38 mouse cellular contexts compared by ENCODE assay signal in the genomic region with DNA sequence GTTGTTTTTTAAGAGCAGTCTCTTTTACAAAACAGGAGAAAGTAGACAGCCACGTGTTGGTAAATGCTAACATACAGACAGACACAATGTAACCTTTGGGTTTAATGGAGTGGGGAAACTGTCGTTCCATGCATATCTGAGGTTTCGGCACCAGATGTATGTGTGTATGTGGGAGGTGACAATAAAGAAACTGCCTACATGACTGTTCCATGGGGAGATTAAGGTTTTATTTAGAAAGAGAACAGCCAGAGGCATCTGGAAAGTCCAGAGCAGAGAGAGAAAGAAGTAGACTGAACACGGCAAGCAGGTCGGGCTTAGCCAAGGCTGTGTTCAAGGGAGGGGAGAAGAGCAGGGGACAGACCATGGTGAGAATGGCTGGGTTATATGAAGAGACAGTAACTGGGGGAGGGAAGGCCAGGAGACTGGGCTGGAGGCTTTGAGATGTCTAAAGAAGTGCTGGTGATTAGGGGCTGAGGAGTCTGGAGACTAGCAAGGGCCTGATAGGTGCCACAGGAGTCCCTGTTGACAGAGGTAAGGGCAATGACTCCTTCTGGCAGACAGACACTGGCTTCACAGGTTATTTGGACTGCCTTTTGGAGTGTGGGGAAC. TPM values are rescaled to one million over a fixed set of nuclear protein-coding genes. Genes with fewer than 3 reads are reported as not detected.
DNase-seq lines count a peak whose midpoint lies in the region; ATAC-seq and TF ChIP-seq lines count a peak whose summit lies in the region.
"Had no signal": no experiment of that assay in that cellular context is flagged by ENCODE, and none has a peak within 500 bp of the region (broad histone marks: within the 10 kb centered on the region; RNA-seq: fewer than 3 reads in every experiment).

No protein-coding gene starts in this region.

- no peak overlapping the region for H3K27ac ChIP-seq in intestine, embryonic 14.5 days (ENCODE audit: low read depth)
- H3K27ac ChIP-seq in intestine, embryonic 16.5 days (ENCODE audit: low read length) = no peak overlapping the region
- no peak overlapping the region for H3K27ac ChIP-seq in stomach, postnatal 0 days (replicated peaks)
- H3K27ac ChIP-seq: embryonic facial prominence, embryonic 10.5 days; embryonic facial prominence, embryonic 15.5 days; forebrain, embryonic 13.5 days; heart, adult 2 months; heart, embryonic 13.5 days; left cerebral cortex, adult 2 months; limb, embryonic 12.5 days; midbrain, embryonic 12.5 days; neural tube, embryonic 12.5 days had no signal

- H3K9ac ChIP-seq in intestine, embryonic 14.5 days (ENCODE audit: low read length) = no peak overlapping the region
- no peak overlapping the region for H3K9ac ChIP-seq in intestine, embryonic 16.5 days (ENCODE audit: low read depth, low read length)
- no peak overlapping the region for H3K9ac ChIP-seq in stomach, postnatal 0 days (ENCODE audit: low read length)
- H3K9ac ChIP-seq: embryonic facial prominence, embryonic 15.5 days; forebrain, embryonic 13.5 days; heart, embryonic 13.5 days; limb, embryonic 12.5 days; midbrain, embryonic 12.5 days; neural tube, embryonic 12.5 days had no signal

- no peak overlapping the region for H3K4me3 ChIP-seq in intestine, embryonic 14.5 days (ENCODE audit: low read depth, low read length)
- no peak overlapping the region for H3K4me3 ChIP-seq in intestine, embryonic 16.5 days (ENCODE audit: low read length)
- no peak overlapping the region for H3K4me3 ChIP-seq in stomach, postnatal 0 days (ENCODE audit: low read depth, low read length)
- H3K4me3 ChIP-seq: embryonic facial prominence, embryonic 10.5 days; embryonic facial prominence, embryonic 15.5 days; forebrain, embryonic 13.5 days; heart, adult 2 months; heart, embryonic 13.5 days; left cerebral cortex, adult 2 months; limb, embryonic 12.5 days; midbrain, embryonic 12.5 days; myocyte; neural tube, embryonic 12.5 days had no signal

- H3K4me2 ChIP-seq in intestine, embryonic 14.5 days (ENCODE audit: low read length) = no peak overlapping the region
- H3K4me2 ChIP-seq in intestine, embryonic 16.5 days (ENCODE audit: low read depth, low read length) = no peak overlapping the region
- H3K4me2 ChIP-seq in stomach, postnatal 0 days (replicated peaks; ENCODE audit: low read depth) = no peak overlapping the region
- H3K4me2 ChIP-seq: embryonic facial prominence, embryonic 15.5 days; forebrain, embryonic 13.5 days; heart, embryonic 13.5 days; limb, embryonic 12.5 days; midbrain, embryonic 12.5 days; neural tube, embryonic 12.5 days had no signal

- H3K36me3 ChIP-seq in intestine, embryonic 14.5 days (ENCODE audit: control insufficient read depth, insufficient read depth, low read length) = no peaks in the 10 kb centered on the region
- no peaks in the 10 kb centered on the region for H3K36me3 ChIP-seq in intestine, embryonic 16.5 days (ENCODE audit: control insufficient read depth, insufficient read depth, low read length)
- H3K36me3 ChIP-seq in stomach, postnatal 0 days (ENCODE audit: control insufficient read depth, insufficient read depth, low read length) = no peaks in the 10 kb centered on the region
- H3K36me3 ChIP-seq: embryonic facial prominence, embryonic 10.5 days; embryonic facial prominence, embryonic 15.5 days; heart, embryonic 13.5 days; limb, embryonic 12.5 days; midbrain, embryonic 12.5 days; neural tube, embryonic 12.5 days had no signal

- TF ChIP-seq CTCF in stomach, postnatal 0 days (IDR thresholded peaks at IDR 0.05; ENCODE audit: low read depth) = no peak

- DNase-seq in intestine, embryonic 14.5 days (ENCODE audit: low spot score) = peak; percentile 34
- DNase-seq in brain, adult 2 months (ENCODE audit: low read depth, low spot score) = peak; percentile 54
- DNase-seq in stomach, postnatal 0 days (ENCODE audit: low spot score) = peak; percentile 2
- no peak for DNase-seq in right cerebral cortex, postnatal 36 days (ENCODE audit: low spot score in 2 of 2)
- DNase-seq in adrenal gland, postnatal 36 days = no peak
- DNase-seq: adrenal gland, adult 8-10 months; cerebellum, adult 2 months; cerebellum, postnatal 14 days; gastrocnemius, postnatal 25 days; heart, postnatal 10 days; kidney, adult 11 months; kidney, postnatal 14 days; lung, postnatal 36 days; right cerebral cortex, adult 18-20 months; right cerebral cortex, postnatal 4 days; thymus, adult 18-20 months; thymus, postnatal 4 days had no signal

- no peaks in the 10 kb centered on the region for H3K9me3 ChIP-seq in intestine, embryonic 14.5 days (ENCODE audit: control insufficient read depth, low read length)
- H3K9me3 ChIP-seq in intestine, embryonic 16.5 days (ENCODE audit: control insufficient read depth, low read length) = no peaks in the 10 kb centered on the region
- H3K9me3 ChIP-seq in stomach, postnatal 0 days (ENCODE audit: control insufficient read depth, low read length) = no peaks in the 10 kb centered on the region
- H3K9me3 ChIP-seq: embryonic facial prominence, embryonic 10.5 days; embryonic facial prominence, embryonic 15.5 days; forebrain, embryonic 13.5 days; heart, embryonic 13.5 days; limb, embryonic 12.5 days; midbrain, embryonic 12.5 days; neural tube, embryonic 12.5 days had no signal

- ATAC-seq in intestine, embryonic 14.5 days (replicated peaks; ENCODE audit: low FRiP score, low TSS enrichment, low read depth) = no peak
- no peak for ATAC-seq in intestine, embryonic 16.5 days
- peak; percentile 29 for ATAC-seq in CD4-positive, CD25-positive, alpha-beta regulatory T cell, adult 4 months
- ATAC-seq in stomach, postnatal 0 days (ENCODE audit: low FRiP score, low TSS enrichment) = no peak
- ATAC-seq: forebrain, embryonic 13.5 days; hindbrain, embryonic 16.5 days had no signal

- TF ChIP-seq EP300 in stomach, postnatal 0 days (optimal IDR thresholded peaks at IDR 0.05) = no peak

- WGBS in intestine, embryonic 14.5 days = 65% methylated on average over 5 of the region's 5 CpGs
- WGBS in intestine, embryonic 16.5 days = 78% methylated on average over 5 of the region's 5 CpGs
- WGBS in stomach, postnatal 0 days = 66% methylated on average over 5 of the region's 5 CpGs

- H3K4me1 ChIP-seq in intestine, embryonic 14.5 days (replicated peaks; ENCODE audit: control insufficient read depth, insufficient read depth, low read length) = no peaks in the 10 kb centered on the region
- H3K4me1 ChIP-seq in intestine, embryonic 16.5 days (ENCODE audit: control insufficient read depth, insufficient read depth, low read length) = no peaks in the 10 kb centered on the region
- no peaks in the 10 kb centered on the region for H3K4me1 ChIP-seq in stomach, postnatal 0 days (replicated peaks; ENCODE audit: control insufficient read depth, insufficient read depth)
- H3K4me1 ChIP-seq: embryonic facial prominence, embryonic 10.5 days; embryonic facial prominence, embryonic 15.5 days; forebrain, embryonic 13.5 days; limb, embryonic 12.5 days; neural tube, embryonic 12.5 days had no signal

- H3K27me3 ChIP-seq in intestine, embryonic 14.5 days (replicated peaks; ENCODE audit: control insufficient read depth, insufficient read depth, low read length) = no peaks in the 10 kb centered on the region
- no peaks in the 10 kb centered on the region for H3K27me3 ChIP-seq in intestine, embryonic 16.5 days (replicated peaks; ENCODE audit: control insufficient read depth, insufficient read depth, low read length)
- H3K27me3 ChIP-seq in stomach, postnatal 0 days (ENCODE audit: control insufficient read depth, insufficient read depth, low read length) = no peaks in the 10 kb centered on the region
- H3K27me3 ChIP-seq: CH12.LX; embryonic facial prominence, embryonic 15.5 days; forebrain, embryonic 13.5 days; midbrain, embryonic 12.5 days; neural tube, embryonic 12.5 days had no signal

RNA-seq across cellular contexts. Expression of gene Slfn2, which starts 4.4 kb away (rescaled TPM):
- 4.6 and 5.4 TPM in 2 replicates for polyA plus RNA-seq in intestine, embryonic 14.5 days (2014; fragmentation: Nextera tagmentation; extraction: Ambion mirVana)
- polyA plus RNA-seq in intestine, embryonic 16.5 days (2015; fragmentation: Nextera tagmentation; extraction: Ambion mirVana) = 6.1 and 6.9 TPM in 2 replicates
- polyA plus RNA-seq in CD4-positive, CD25-positive, alpha-beta regulatory T cell, adult 4 months (2017; shearing (Covaris generic)) = 100 to 1,000 TPM; 806 to 834 TPM
- 22.1 and 23.1 TPM in 2 replicates for polyA plus RNA-seq in stomach, postnatal 0 days (2015; fragmentation: Nextera tagmentation; extraction: Ambion mirVana)
- total RNA-seq in adrenal gland, postnatal 36 days (2021) = 1 to 10 TPM; 4.8 to 6.3 TPM

RNA-seq across cellular contexts. Expression of gene Slfn8, which starts 39.9 kb away (rescaled TPM):
- 0.43 and 0.51 TPM in 2 replicates for polyA plus RNA-seq in intestine, embryonic 14.5 days (2014; fragmentation: Nextera tagmentation; extraction: Ambion mirVana)
- 0.53 and 0.59 TPM in 2 replicates for polyA plus RNA-seq in intestine, embryonic 16.5 days (2015; fragmentation: Nextera tagmentation; extraction: Ambion mirVana)
- polyA plus RNA-seq in CD4-positive, CD25-positive, alpha-beta regulatory T cell, adult 4 months (2017; shearing (Covaris generic)) = 100 to 1,000 TPM; 109 to 141 TPM
- polyA plus RNA-seq in stomach, postnatal 0 days (2015; fragmentation: Nextera tagmentation; extraction: Ambion mirVana) = 0.33 and 0.35 TPM in 2 replicates
- 1 to 10 TPM; 1.5 to 2.5 TPM for total RNA-seq in adrenal gland, postnatal 36 days (2021)
- polyA plus RNA-seq: myocyte; neural tube, embryonic 12.5 days had no signal

RNA-seq across cellular contexts. Expression of gene Slfn1, which starts 56.1 kb away (rescaled TPM):
- not detected in 2 replicates for polyA plus RNA-seq in intestine, embryonic 14.5 days (2014; fragmentation: Nextera tagmentation; extraction: Ambion mirVana)
- polyA plus RNA-seq in intestine, embryonic 16.5 days (2015; fragmentation: Nextera tagmentation; extraction: Ambion mirVana) = 0.58 and 0.70 TPM in 2 replicates
- polyA plus RNA-seq in CD4-positive, CD25-positive, alpha-beta regulatory T cell, adult 4 months (2017; shearing (Covaris generic)) = 100 to 1,000 TPM; 247 to 270 TPM
- 0.17 and 0.29 TPM in 2 replicates for polyA plus RNA-seq in stomach, postnatal 0 days (2015; fragmentation: Nextera tagmentation; extraction: Ambion mirVana)
- under 1 TPM; 0.20 to 0.43 TPM for total RNA-seq in adrenal gland, postnatal 36 days (2021)
- total RNA-seq: CH12.LX; ES-E14; gastrocnemius, adult 18-20 months; gastrocnemius, postnatal 25 days; layer of hippocampus, adult 18-20 months; layer of hippocampus, postnatal 14 days; left cerebral cortex, adult 2 months; left cerebral cortex, postnatal 25 days; midbrain, postnatal 0 days had no signal
- polyA plus RNA-seq: embryonic facial prominence, embryonic 10.5 days; forebrain, embryonic 13.5 days; hindbrain, embryonic 11.5 days; limb, embryonic 12.5 days; midbrain, embryonic 12.5 days; myocyte; neural tube, embryonic 12.5 days had no signal

Comparison
In these comparisons a context has a peak if more than half of its experiments do, and no peak if none do; other contexts are left out.
1. DNase-seq: peak in intestine, embryonic 14.5 days (single experiment), brain, adult 2 months (single experiment) and stomach, postnatal 0 days (single experiment); none in right cerebral cortex, postnatal 36 days (0 of 2) and adrenal gland, postnatal 36 days (0 of 2).
2. RNA of gene Slfn2, which starts 4.4 kb away (polyA plus RNA-seq): 806 to 834 TPM in CD4-positive, CD25-positive, alpha-beta regulatory T cell, adult 4 months; 22.1 to 23.1 TPM in stomach, postnatal 0 days, 6.1 to 6.9 TPM in intestine, embryonic 16.5 days and 4.6 to 5.4 TPM in intestine, embryonic 14.5 days; every median in the first group is over 10 times any median in the second.
3. RNA of gene Slfn8, which starts 39.9 kb away (polyA plus RNA-seq): 109 to 141 TPM in CD4-positive, CD25-positive, alpha-beta regulatory T cell, adult 4 months; 0.53 to 0.59 TPM in intestine, embryonic 16.5 days, 0.43 to 0.51 TPM in intestine, embryonic 14.5 days and 0.33 to 0.35 TPM in stomach, postnatal 0 days; every median in the first group is over 10 times any median in the second.
4. RNA of gene Slfn1, which starts 56.1 kb away (polyA plus RNA-seq): 247 to 270 TPM in CD4-positive, CD25-positive, alpha-beta regulatory T cell, adult 4 months; 0.58 to 0.70 TPM in intestine, embryonic 16.5 days, 0.17 to 0.29 TPM in stomach, postnatal 0 days and not detected in intestine, embryonic 14.5 days; every median in the first group is over 100 times any median in the second.